Mouse (Mus musculus) activated CD4-positive, CD25-positive, alpha-beta regulatory T cell, adult 4 months (primary cell): Measurements from ENCODE around the gene Zfp12. TPM values are rescaled to one million over a fixed set of nuclear protein-coding genes. Genes with fewer than 3 reads are reported as not detected.
A peak's percentile ranks its signal among the peaks of the same experiment; 100 is the strongest.
"Not testable (repeated sequence)": the region's sequence is repeated elsewhere in the genome, so short reads cannot be mapped to it uniquely, and the experiment has no call there.

Source experiments
- ATAC-seq: one replicate; pipeline ENCODE4 v1.8.0; 2017
- polyA plus RNA-seq, 2 experiments: library from polyadenylated mRNA; unstranded; fragments of 100-300 nt; shearing (Covaris generic); gene quantifications; one replicate each; pipeline ENCODE4 v1.2.1; 2017

The Zfp12 gene
- polyA plus RNA-seq = 1 to 10 TPM; 2.8 to 3.0 TPM

DNA sequence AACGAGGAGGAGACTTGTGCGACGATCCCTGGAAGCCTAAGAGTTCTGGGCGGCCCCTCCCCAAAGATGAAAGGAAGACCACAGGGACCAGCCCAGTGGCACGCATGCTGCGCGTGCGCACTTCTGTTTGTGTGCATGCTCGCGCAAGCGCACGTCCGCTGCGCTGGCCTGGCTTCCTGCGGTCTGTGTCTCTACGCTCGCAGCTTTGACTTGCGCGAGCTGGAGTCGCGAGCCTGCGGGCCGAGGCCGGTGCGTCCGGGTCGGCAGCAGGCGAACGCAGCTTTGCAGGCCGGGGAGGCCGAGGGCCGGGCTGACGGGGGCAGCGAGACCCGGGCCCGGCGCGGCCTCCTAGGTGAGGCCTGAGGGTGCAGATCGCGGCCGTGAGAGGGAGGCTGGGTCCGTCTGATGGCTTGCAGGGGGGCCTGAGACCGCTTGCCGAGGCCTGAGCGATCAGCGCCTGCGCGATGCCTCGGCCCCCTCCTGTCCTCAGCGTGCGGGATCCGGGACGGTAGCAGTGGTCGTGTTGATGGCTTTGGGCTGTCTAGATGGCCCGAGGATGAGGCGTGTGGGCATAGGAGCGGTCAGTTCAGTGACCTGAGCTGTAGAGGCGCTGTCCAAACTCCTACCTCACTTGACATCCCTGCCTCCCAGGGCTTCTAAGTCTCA lies at the start of gene Zfp12:
Gene Zfp12 (plus strand): TSS at position 136 of the 666 bp plus-strand sequence.
- peak; percentile 94 for ATAC-seq

- not testable (repeated sequence) for ATAC-seq
Observed at GRCm38 (mm10) chr5:143188014-143188413, 46.9 kb upstream of the Zfp12 start.

- ATAC-seq = no peak
Observed at GRCm38 (mm10) chr5:143192806-143193205, 42.2 kb upstream of the Zfp12 start.

DNA sequence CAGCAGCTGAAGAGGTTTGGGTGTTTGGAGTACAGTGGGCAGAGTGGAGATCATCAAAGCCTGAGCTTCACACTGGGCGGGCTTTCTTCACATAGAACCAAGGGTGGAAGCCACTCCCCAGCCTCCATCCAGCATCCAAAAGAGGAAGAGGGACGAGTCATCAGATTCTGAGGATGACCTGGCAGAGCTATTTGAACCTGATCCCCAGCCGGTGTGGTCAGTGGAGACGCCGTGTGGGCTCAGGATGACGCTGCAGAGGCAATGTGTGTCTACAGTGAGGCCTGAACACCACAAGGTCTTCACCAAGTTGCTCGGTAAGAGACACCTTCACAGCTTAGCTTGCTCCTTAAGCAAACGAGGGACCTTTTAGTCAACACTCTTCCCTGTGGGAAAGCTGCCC lies 40.2 kb upstream of the Zfp12 start:
- ATAC-seq = not testable (repeated sequence)

- no peak for ATAC-seq
Observed at GRCm38 (mm10) chr5:143195166-143195565, 39.8 kb upstream of the Zfp12 start.

- no peak for ATAC-seq
Observed at GRCm38 (mm10) chr5:143196506-143196905, 38.5 kb upstream of the Zfp12 start.

GRCm38 (mm10) chr5:143205015-143205414 lies 29.9 kb upstream of the Zfp12 start:
- no peak for ATAC-seq

DNA sequence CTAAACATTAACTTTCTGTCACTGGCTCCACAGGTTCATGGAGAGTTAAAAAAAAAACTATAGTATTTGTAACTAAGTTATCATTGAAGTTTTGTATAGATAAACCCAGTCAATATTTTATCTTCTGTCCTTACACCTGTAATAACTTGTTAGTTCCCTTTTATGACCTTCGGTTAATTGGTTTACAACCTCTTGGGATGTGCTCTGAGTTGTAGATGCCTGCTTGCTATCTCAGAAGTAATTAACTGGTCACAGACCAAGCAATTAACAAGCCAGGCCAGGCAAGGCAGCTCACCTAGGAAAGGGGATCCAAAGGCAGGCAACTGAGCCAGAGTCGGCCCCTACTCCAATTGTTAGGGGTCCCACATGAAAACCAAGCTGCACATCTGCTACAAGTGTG lies 21.1 kb upstream of the Zfp12 start:
- ATAC-seq = no peak

DNA sequence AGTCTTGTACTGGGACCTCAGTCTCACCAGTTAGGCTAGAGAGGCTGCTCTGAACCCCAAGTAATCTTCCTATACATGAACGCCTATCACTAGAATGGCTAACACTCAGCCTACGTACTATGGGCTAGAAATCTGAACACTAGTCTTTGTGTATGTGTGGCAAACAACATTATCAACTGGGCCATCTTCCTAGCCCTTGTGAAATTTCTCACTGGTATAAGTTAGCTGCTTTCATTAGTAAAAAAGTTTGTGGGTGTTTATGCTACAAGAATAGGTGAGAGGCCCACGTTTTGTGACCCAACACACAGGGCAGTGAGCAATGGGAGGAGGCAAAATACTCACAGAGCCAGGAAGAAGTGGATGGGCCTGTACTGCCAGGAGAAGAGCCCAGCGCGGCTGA lies 14.0 kb upstream of the Zfp12 start:
- no peak for ATAC-seq

DNA sequence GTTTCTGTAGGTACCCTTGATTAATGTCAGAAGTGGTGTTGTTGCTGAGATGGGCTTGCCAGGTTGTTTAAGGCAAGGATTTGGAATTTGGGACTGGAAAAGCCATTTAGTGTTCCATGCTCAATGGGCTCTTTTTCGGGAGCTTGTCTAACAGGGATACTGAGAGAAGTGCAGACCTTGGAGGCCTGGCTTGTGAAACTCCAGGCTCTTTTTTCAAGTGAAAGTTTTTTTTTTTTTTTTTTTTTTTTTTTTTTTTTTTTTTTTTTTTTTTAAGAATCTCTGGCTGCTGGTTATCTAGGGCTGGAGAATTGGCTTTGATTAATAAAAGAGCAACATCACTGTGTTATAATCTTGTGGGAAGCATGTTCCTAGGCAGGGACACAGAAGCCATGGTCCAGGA lies 12.7 kb upstream of the Zfp12 start:
- no peak for ATAC-seq

- no peak for ATAC-seq
Observed at GRCm38 (mm10) chr5:143226790-143227189, 8.2 kb upstream of the Zfp12 start, which contains the start of gene Spdye4a. Gene Spdye4a (minus strand): TSS chr5:143226890.

DNA sequence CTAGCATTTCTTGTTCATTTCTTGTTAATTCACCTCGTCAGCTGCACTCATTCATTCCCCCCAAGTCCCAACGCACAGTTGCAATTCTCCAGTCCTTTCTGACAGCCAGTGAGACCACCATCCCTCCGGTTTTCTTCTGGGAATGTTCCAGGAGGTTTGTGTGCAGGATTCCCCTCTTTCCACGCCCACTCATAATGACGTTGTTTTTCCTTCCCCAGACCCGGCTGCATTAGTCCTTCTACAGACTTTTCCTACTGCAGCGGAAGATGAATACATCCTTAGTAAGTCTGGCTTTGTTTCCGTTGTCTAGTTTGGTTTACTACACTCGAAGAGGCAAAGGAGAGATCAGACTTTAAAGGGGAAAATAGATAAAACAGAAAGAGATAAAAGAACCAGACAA lies 1.1 kb downstream of the Zfp12 start:
- no peak for ATAC-seq

DNA sequence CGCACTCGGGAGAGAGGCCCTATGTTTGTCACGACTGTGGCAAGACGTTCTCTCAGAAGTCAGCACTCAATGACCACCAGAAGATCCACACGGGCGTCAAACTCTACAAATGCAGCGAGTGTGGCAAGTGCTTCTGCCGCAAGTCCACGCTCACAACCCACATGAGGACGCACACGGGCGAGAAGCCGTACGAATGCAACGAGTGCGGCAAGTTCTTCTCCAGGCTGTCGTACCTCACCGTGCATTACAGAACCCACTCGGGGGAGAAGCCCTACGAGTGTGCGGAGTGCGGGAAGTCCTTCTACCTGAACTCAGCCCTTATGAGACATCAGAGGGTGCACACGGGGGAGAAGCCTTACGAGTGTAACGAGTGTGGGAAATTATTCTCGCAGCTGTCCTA lies 10.0 kb downstream of the Zfp12 start:
- ATAC-seq = no peak

DNA sequence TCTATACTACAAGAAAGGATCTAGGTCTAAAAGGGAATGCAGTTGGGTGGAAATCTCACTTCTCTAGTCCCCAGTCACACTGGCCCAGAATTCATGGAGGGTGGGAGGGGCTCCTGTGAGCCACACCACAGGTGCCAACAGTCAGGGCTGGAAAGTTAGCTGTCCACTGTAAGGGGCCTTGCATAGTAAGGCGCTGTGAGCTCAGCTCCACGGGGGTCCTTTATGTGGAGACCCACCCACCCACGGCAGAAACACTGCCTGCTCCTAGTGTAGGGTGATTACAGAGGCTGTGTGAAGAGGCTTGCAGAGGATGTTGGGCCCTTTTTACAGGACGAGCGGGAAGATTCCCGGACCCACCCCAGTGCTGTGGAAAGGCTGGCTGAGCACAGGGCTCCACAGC lies 17.1 kb downstream of the Zfp12 start:
- ATAC-seq = no peak

GRCm38 (mm10) chr5:143252791-143253185 lies 17.8 kb downstream of the Zfp12 start:
- ATAC-seq = no peak

DNA sequence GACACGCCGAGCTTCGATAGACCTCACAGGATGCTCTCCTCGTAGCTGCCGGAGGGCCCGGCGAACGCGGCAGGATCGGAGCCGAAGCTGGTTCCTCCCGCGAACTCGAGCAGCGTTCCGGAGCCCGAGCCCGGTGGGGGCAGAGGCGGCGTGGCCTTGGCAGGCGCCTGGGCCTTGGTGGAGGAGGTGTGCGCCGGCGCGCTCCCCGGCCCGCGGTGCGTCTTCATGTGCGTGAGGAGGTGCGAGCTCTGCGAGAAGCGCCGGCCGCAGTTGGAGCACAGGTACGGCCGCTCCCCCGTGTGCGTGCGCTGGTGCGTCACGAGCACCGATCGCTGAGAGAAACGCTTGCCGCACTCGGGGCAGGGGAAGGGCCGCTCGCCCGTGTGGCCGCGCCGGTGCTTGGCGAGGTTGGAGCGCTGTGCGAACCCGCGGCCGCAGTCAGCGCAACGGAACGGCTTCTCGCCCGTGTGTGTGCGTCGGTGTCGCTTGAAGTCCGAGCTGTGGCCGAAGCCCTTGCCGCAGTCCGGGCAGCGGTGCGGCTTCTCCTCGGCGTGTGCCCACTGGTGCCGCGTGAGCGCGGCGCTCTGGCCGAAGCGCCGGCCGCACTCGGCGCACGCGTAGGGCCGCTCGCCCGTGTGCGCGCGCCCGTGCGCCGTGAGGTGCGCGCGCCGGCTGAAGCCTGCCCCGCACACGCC lies 18.4 kb downstream of the Zfp12 start:
- ATAC-seq = no peak

DNA sequence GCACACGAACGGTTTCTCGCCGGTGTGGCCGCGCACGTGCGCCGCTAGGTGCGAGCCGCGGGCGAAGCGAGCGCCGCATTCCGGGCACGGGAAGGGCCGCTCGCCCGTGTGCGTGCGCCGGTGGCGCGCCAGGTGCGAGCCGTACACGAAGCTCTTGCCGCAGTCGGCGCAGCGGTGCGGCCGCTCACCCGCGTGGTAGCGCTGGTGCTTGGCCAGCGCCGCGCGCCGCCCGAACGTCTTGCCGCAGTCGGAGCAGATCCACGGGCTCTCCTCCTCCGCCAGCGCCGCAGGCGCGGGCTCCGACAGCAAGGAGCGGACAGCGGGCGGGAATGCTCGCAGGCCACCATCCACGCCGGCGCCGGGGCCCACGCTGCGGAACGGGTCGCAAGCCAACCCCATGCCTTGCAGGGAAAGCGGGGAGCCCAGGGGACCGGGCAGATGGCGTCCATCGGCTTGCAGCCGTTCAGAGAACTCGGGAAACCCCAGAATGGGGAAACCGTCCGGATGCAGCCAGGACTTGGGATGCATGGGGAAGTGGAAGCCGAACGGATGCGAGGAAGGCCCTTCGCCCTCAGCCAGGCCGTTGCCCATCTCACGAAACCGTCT lies 19.0 kb downstream of the Zfp12 start:
- no peak for ATAC-seq

DNA sequence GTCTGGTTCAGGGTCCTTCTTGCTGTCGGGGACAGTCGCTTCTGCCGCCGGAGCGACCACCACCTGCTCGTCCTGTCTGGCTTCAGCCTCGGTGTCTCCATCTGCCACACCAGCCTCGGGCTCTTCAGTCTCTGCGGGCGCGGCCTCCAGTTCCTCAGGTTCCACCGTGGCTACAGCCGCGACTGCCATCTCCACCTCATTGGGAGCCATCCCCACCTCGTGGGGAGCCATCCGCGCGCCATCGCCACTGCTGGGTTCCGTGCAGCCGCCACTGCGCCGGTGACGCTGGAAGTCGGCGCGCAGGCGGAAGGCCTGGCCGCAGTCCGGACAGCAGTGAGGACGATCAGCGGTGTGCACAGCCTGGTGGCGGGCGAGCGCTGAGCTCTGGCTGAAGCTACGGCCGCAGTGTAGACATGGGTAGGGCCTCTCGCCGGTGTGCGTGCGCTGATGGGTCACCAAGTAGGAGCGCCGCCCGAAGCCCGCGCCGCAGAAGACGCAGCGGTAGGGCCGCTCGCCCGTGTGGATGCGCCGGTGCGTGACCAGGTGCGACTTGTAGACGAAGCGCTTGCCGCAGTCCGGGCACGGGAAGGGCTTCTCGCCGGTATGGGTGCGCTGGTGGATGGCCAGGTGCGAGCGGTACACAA lies 19.6 kb downstream of the Zfp12 start:
- no peak for ATAC-seq

- ATAC-seq = no peak
Observed at GRCm38 (mm10) chr5:143255131-143255519, 20.2 kb downstream of the Zfp12 start.

- ATAC-seq = no peak
Observed at GRCm38 (mm10) chr5:143255802-143256201, 20.8 kb downstream of the Zfp12 start.

GRCm38 (mm10) chr5:143261636-143262035 lies 26.7 kb downstream of the Zfp12 start:
- ATAC-seq = no peak

DNA sequence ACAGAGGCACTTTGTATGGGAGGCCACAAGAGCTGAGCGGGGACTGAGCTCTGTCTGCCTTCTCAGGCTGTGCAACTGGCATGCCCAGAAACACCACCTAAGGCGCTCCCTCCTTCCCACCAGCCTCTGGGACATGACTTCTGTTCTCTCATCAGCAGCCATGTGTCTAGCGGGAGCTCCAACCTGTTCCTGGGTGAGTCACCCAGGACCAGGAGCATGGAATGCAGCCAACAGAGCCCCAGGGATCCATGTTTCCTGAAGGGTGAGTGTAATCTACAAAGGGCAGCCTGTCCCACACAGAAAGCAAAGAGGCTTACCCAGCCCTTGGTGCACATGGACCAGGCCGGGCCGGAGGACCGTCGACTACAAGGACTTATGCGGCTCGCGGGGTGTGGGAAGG lies 29.7 kb downstream of the Zfp12 start:
- ATAC-seq = no peak

DNA sequence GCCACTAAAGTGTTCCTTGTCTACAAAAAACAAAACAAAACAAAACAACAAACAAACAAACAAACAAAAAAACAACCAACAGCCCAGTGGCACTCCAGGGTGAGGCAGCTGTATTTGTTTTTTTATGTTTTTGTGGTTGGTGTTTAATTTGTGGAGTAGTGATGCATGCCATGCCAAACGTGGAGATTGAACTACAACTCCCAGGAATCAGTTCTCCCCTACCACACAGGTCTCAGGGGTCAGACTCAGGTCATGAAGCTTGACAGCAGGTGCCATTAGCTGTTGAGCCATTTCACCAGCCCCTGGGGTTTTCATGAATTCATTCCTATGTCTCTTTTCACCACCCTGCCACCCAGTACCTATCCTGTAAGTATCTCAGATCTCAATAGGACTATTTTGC lies 30.4 kb downstream of the Zfp12 start:
- no peak for ATAC-seq

DNA sequence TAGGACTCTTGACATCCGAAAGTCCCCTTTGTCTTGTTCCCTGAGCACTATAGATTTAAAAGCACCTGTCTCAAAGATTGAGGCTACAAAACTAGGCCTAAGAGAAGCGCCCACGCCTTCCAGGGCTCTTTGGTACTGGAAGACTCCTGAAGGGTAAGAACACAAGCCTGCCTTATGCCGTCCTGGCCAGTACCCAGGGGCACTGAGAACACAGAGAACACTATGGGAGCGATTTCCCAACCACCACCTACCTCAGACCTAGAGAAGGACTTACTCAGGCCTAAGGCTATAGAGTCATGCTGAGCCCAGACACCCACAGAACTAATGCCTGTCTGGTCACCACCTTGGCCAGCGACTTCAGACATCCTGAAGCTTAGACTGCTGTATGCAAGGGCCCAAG lies 31.8 kb downstream of the Zfp12 start:
- no peak for ATAC-seq
